Mouse (Mus musculus) yolk sac, embryonic 10.5 days (tissue): ENCODE measurements around the gene Kifc5b.
"Not testable (repeated sequence)": the region's sequence is repeated elsewhere in the genome, so short reads cannot be mapped to it uniquely, and the experiment has no call there.

Experiments used
- DNase-seq: peaks from one replicate; pipeline ENCODE4 v3.0.0-alpha.2; 2017; ENCODE audit warnings: low spot score

The Kifc5b gene

GRCm38 (mm10) chr17:26971247-26971905 lies 54.5 kb downstream of the Kifc5b start:
- DNase-seq, result no peak

- no peak for DNase-seq
Observed at GRCm38 (mm10) chr17:26972107-26972506, 55.2 kb downstream of the Kifc5b start.

GRCm38 (mm10) chr17:26972703-26973574 lies 56.0 kb downstream of the Kifc5b start, which contains the start of gene Zbtb9:
TSS of gene Zbtb9 (plus strand) at chr17:26973167.
- peak; percentile 96 for DNase-seq

DNA sequence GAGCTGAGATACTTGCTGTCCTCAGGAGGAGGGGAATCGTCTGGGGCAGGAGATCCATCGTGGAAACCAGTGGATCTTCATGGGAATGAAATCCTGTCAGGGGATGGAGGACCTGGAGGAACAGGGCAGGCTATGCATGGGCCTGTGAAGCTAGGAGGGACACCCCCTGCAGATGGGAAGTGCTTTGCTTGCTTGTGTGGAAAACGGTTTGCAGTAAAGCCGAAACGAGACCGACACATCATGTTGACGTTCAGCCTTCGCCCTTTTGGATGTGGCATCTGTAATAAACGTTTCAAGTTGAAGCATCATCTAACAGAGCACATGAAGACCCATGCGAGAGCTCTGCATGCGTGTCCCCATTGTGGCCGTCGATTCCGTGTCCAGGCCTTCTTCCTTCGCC lies 57.7 kb downstream of the Kifc5b start:
- DNase-seq, result no peak

DNA sequence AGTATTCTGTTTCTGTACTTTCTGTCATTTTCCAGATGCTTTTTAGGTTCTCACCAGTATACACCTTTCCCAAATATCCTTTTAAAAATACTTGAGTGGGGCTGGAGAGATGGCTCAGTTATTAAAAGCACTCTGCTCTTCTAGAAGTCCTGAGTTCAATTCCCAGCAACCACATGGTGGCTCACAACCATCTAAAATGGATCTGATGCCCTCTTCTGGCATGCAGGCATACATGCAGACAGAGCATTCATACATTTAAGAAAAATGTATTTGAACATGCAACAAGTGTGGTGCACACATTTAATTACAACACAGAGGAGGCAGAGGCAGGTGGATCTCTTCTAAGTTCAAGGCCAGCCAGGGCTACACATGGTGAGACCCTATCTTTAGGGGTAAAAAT lies 58.5 kb downstream of the Kifc5b start:
- DNase-seq, result no peak

DNA sequence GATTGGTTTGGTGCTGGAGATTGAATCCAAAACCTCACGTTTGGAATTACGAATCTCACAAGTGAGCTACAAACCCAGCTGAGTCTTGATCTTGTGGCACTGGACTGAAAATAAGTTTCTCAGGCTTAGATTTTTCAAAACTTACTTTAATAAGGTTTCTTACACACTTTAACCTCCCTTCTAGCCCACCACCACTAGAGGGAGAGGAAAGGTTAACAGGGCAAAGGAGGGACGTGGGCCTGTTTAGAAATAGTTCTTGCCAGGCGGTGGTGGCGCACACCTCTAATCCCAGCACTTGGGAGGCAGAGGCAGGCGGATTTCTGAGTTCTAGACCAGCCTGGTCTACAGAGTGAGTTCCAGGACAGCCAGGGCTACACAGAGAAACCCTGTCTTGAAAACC lies 60.5 kb downstream of the Kifc5b start:
- not testable (repeated sequence) for DNase-seq

- no peak for DNase-seq
Observed at GRCm38 (mm10) chr17:26979426-26979825, 62.5 kb downstream of the Kifc5b start.

DNA sequence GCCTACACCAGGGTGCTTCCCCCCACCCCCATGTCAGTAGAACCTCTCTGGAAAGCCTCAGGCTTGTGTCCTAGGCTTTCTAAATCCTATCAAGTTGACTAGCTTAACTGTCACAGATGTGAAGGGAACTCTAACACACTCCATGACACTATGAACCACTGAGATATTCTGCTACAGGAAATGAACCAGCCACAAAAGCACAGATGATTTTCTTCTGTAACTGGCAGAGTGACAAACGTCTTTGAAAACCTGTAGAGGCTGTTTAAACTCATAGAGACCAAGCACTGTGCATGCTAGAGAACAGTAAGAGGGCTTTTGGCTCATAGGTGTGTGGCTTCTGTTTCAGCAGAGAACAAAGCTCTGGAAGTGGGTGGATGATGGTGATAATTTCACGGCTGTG lies 64.2 kb downstream of the Kifc5b start:
- no peak for DNase-seq
